Mouse (Mus musculus) fat pad, adult 2 months (tissue): ENCODE measurements around the gene Cts6.
"Not testable (repeated sequence)": the region's sequence is repeated elsewhere in the genome, so short reads cannot be mapped to it uniquely, and the experiment has no call there.

Experiments
- DNase-seq: peaks from one replicate; pipeline ENCODE4 v3.0.0-alpha.2; 2011; ENCODE audit warnings: low read depth, low spot score; ENCODE audit errors: extremely low read depth

The Cts6 gene

GRCm38 (mm10) chr13:61203310-61203709 lies at the start of gene Cts6:
Gene Cts6, minus strand, starts transcription at chr13:61203410.
- no peak for DNase-seq

GRCm38 (mm10) chr13:61241076-61241947 lies 38.1 kb upstream of the Cts6 start:
- no peak for DNase-seq

- DNase-seq: not testable (repeated sequence)
These were observed 17.9 kb downstream of the Cts6 start for GRCm38 (mm10) chr13:61185151-61185933.

- DNase-seq: no peak
These were observed 38.6 kb downstream of the Cts6 start for GRCm38 (mm10) chr13:61164622-61165021.

- DNase-seq: no peak
These were observed 39.1 kb downstream of the Cts6 start, which contains the start of gene Ctsr for GRCm38 (mm10) chr13:61164156-61164555. Gene Ctsr, minus strand, starts transcription at chr13:61164256.
